Mouse (Mus musculus): Measurements from ENCODE around the gene Ganc.

DNA sequence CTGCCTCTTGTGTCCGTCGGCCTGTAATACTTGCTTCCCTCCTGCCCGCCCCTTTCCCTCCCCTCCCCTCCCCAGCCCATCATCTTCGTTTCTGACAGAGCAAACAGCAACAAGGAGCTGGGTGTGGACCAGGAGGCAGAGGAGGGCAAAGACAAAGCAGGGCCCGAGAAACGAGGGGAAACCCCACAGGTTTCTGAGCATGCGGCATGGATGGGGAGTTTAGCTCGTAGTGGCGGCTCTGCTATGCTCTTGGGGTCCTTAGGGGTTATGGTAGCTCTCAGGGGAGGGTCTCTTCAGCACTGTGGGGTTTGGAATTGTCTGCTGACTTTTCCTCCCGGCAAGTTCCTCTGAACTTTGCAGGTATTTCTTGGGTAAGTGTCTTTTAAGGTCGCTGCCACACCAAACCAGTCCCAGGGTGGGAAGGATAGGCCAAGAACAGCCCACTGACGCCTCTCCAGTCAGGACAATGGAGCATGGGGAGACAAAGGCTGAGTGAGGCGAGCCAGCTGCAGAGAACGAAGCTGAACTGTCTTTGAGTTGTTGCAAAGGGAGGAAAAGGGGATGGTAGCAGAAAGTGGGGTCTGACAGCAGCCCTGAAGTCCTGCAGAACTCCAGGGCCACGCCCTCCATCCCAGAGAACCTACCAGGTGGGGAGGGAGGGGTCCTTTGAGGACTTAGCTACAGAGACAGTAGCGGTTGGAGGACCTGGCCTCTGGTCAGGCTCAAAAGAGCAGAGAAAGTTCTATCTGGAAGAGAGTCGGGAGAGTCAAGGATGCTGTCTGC lies 97.6 kb downstream of the Ganc start:
- no peak for TF ChIP-seq POLR2A (IDR thresholded peaks at IDR 0.05; ENCODE audit: extremely low read depth, insufficient read depth, low read length)
- TF ChIP-seq CTCF (IDR thresholded peaks at IDR 0.05; ENCODE audit: extremely low read depth, insufficient read depth, low read length): no peak
